Comparison of ENCODE assay signal across 20 mouse cellular contexts in the genomic region with DNA sequence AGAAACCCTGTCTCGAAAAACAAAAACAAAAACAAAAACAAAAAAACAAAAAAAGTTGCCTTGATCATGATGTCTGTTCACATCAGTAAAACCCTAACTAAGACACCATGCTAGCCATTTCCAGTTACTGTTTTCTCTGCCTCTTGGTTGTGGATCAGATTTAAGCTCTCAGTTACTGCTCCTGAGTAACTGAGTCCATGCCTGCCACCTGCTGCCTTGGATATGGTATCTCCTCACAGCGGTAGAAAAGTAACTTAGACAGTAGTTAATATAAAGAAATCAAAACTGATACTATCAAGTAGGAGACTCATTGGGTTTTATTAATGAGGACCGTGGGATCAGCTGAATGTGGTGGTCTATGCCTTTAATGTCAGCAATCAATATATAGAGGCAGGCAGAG. TPM values are rescaled to one million over a fixed set of nuclear protein-coding genes. Genes with fewer than 3 reads are reported as not detected.
"Had no signal": no experiment of that assay in that cellular context is flagged by ENCODE, and none has a peak within 500 bp of the region (broad histone marks: within the 10 kb centered on the region; RNA-seq: fewer than 3 reads in every experiment).

No protein-coding gene starts in this region.

- H3K4me3 ChIP-seq: kidney, embryonic 15.5 days; limb, embryonic 12.5 days; megakaryocyte, embryonic 14.5 days; midbrain, embryonic 12.5 days; myocyte; neural tube, embryonic 12.5 days; stomach, embryonic 15.5 days had no signal

- H3K9me3 ChIP-seq: kidney, embryonic 15.5 days; limb, embryonic 12.5 days; megakaryocyte, embryonic 14.5 days; midbrain, embryonic 12.5 days; neural tube, embryonic 12.5 days; stomach, embryonic 15.5 days had no signal

- H3K27me3 ChIP-seq: limb, embryonic 12.5 days; midbrain, embryonic 12.5 days; neural tube, embryonic 12.5 days; stomach, embryonic 15.5 days had no signal

- H3K9ac ChIP-seq: kidney, embryonic 15.5 days; limb, embryonic 12.5 days; liver, embryonic 14.5 days; midbrain, embryonic 12.5 days; neural tube, embryonic 12.5 days; stomach, embryonic 15.5 days had no signal

- H3K4me2 ChIP-seq: kidney, embryonic 15.5 days; limb, embryonic 12.5 days; midbrain, embryonic 12.5 days; neural tube, embryonic 12.5 days; stomach, embryonic 15.5 days had no signal

- H3K36me3 ChIP-seq: kidney, embryonic 15.5 days; limb, embryonic 12.5 days; midbrain, embryonic 12.5 days; neural tube, embryonic 12.5 days; stomach, embryonic 15.5 days had no signal

- H3K27ac ChIP-seq: kidney, embryonic 15.5 days; limb, embryonic 12.5 days; liver, embryonic 14.5 days; macrophage; midbrain, embryonic 12.5 days; neural tube, embryonic 12.5 days; stomach, embryonic 15.5 days had no signal

- DNase-seq: kidney, adult 18-20 months; kidney, postnatal 14 days; liver; lung, adult 2 months; lung, postnatal 10 days; retina, postnatal 1 day; right cerebral cortex, postnatal 4 days; spleen, adult 18-20 months; thymus, adult 2 months; thymus, postnatal 25 days had no signal

- H3K4me1 ChIP-seq: kidney, embryonic 15.5 days; limb, embryonic 12.5 days; megakaryocyte, embryonic 14.5 days; midbrain, embryonic 12.5 days; neural tube, embryonic 12.5 days; stomach, embryonic 15.5 days had no signal

RNA-seq across cellular contexts. Expression of a gene that starts 20.5 kb away (rescaled TPM):
- total RNA-seq: midbrain, postnatal 0 days had no signal
- polyA plus RNA-seq: kidney, embryonic 15.5 days; liver, embryonic 14.5 days; macrophage; midbrain, postnatal 0 days had no signal
